Mouse (Mus musculus) MEL (cell line): Measurements from ENCODE around the gene Mysm1. TPM values are rescaled to one million over a fixed set of nuclear protein-coding genes. Genes with fewer than 3 reads are reported as not detected.

ENCODE experiments used
- DNase-seq: peaks from one replicate; pipeline ENCODE4 v3.0.0; 2011; ENCODE audit warnings: low read depth, low spot score
- H3K27ac ChIP-seq: 2 replicates; pipeline ENCODE4 v1.5.1; 2012; ENCODE audit warnings: low read depth, mild to moderate bottlenecking, control low read depth, low read length, moderate library complexity; ENCODE audit not compliant: control insufficient read depth
- H3K27me3 ChIP-seq, 2 experiments: fragments of 150-350 bp in 1 of 2; sonication (generic) in 1 of 2; 2 replicates each; pipeline ENCODE4 v1.6.1; 2012; ENCODE audit warnings: low read length in 2 of 2, mild to moderate bottlenecking in 2 of 2, improper control_type of control experiment in 1 of 2, moderate library complexity in 1 of 2; ENCODE audit not compliant: insufficient read depth in 2 of 2, control insufficient read depth in 1 of 2
- H3K36me3 ChIP-seq, 2 experiments: 2 replicates each; pipeline ENCODE4 v1.6.1; 2012 to 2014; ENCODE audit warnings: low read length in 2 of 2, improper control_type of control experiment in 1 of 2, inconsistent platforms in 1 of 2, mild to moderate bottlenecking in 1 of 2; ENCODE audit not compliant: insufficient read depth in 2 of 2, control insufficient read depth in 1 of 2
- H3K4me1 ChIP-seq, 2 experiments: fragments of 150-350 bp in 1 of 2; sonication (generic) in 1 of 2; 2 replicates each; pipeline ENCODE4 v1.6.1; 2012; ENCODE audit warnings: low read length in 2 of 2, improper control_type of control experiment in 1 of 2, mild to moderate bottlenecking in 1 of 2; ENCODE audit not compliant: insufficient read depth in 2 of 2, control insufficient read depth in 1 of 2
- H3K4me3 ChIP-seq, 2 experiments: fragments of 150-350 bp in 1 of 2; sonication (generic) in 1 of 2; 2 replicates each; pipeline ENCODE4 v1.5.1; 2012; ENCODE audit warnings: low read depth in 2 of 2, low read length in 2 of 2, mild to moderate bottlenecking in 2 of 2, moderate library complexity in 2 of 2, control low read depth in 1 of 2, improper control_type of control experiment in 1 of 2; ENCODE audit not compliant: control insufficient read depth in 1 of 2, insufficient read depth in 1 of 2
- H3K79me2 ChIP-seq: 2 replicates; pipeline ENCODE4 v1.6.1; 2012; ENCODE audit warnings: mild to moderate bottlenecking, low read length, moderate library complexity; ENCODE audit not compliant: control insufficient read depth, poor library complexity, insufficient read depth
- H3K9ac ChIP-seq: 2 replicates; pipeline ENCODE4 v1.6.1; 2012; ENCODE audit warnings: low read depth, mild to moderate bottlenecking, control low read depth, low read length, moderate library complexity; ENCODE audit not compliant: control insufficient read depth, poor library complexity, severe bottlenecking
- H3K9me3 ChIP-seq: fragments of 150-350 bp; sonication (generic); replicated peaks from 2 replicates; pipeline ENCODE4 v1.6.1; 2012; ENCODE audit warnings: mild to moderate bottlenecking, low read length, improper control_type of control experiment, moderate library complexity; ENCODE audit not compliant: insufficient read depth
- CHD1 ChIP-seq: IDR thresholded peaks from 2 replicates; pipeline ENCODE4 v1.6.1; 2012; ENCODE audit warnings: low read depth, mild to moderate bottlenecking, inconsistent platforms, low read length, improper control_type of control experiment
- ELF1 ChIP-seq: IDR thresholded peaks from 2 replicates; pipeline ENCODE4 v1.6.1; 2014; ENCODE audit warnings: low read depth, mild to moderate bottlenecking, inconsistent platforms, low read length, improper control_type of control experiment, moderate library complexity
- EP300 ChIP-seq, 2 experiments: IDR thresholded peaks; 2 replicates each; pipeline ENCODE4 v1.6.1; 2011; ENCODE audit warnings: improper control_type of control experiment in 2 of 2, low read length in 2 of 2, low read depth in 1 of 2, mild to moderate bottlenecking in 1 of 2
- ETS1 ChIP-seq: IDR thresholded peaks from 2 replicates; pipeline ENCODE4 v1.6.1; 2012; ENCODE audit warnings: low read depth, mild to moderate bottlenecking, inconsistent platforms, low read length, improper control_type of control experiment, moderate library complexity
- GABPA ChIP-seq: IDR thresholded peaks from 2 replicates; pipeline ENCODE4 v1.6.1; 2012; ENCODE audit warnings: low read depth, mild to moderate bottlenecking, inconsistent platforms, low read length, improper control_type of control experiment, moderate library complexity
- MAX ChIP-seq: IDR thresholded peaks from 2 replicates; pipeline ENCODE4 v1.6.1; 2011; ENCODE audit warnings: low read length, improper control_type of control experiment
- MAZ ChIP-seq: IDR thresholded peaks from 2 replicates; pipeline ENCODE4 v1.6.1; 2012; ENCODE audit warnings: low read depth, mild to moderate bottlenecking, inconsistent platforms, low read length, improper control_type of control experiment
- MYB ChIP-seq: IDR thresholded peaks from 2 replicates; pipeline ENCODE4 v1.6.1; 2011; ENCODE audit warnings: mild to moderate bottlenecking, low read depth, low read length, improper control_type of control experiment
- NELFE ChIP-seq: IDR thresholded peaks from 2 replicates; pipeline ENCODE4 v1.6.1; 2011; ENCODE audit warnings: low read depth, low read length, improper control_type of control experiment
- NRF1 ChIP-seq: IDR thresholded peaks from 2 replicates; pipeline ENCODE4 v1.6.1; 2014; ENCODE audit warnings: low read depth, mild to moderate bottlenecking, inconsistent platforms, low read length, improper control_type of control experiment, moderate library complexity; ENCODE audit not compliant: poor library complexity, insufficient read depth, severe bottlenecking
- POLR2AphosphoS5 ChIP-seq: IDR thresholded peaks from 2 replicates; pipeline ENCODE4 v1.6.1; 2012; ENCODE audit warnings: low read depth, borderline replicate concordance, mild to moderate bottlenecking, inconsistent platforms, low read length, moderate library complexity, mixed read lengths
- RCOR1 ChIP-seq: IDR thresholded peaks from 2 replicates; pipeline ENCODE4 v1.6.1; 2012; ENCODE audit warnings: low read depth, mild to moderate bottlenecking, inconsistent platforms, low read length, improper control_type of control experiment
- SMC3 ChIP-seq: IDR thresholded peaks from 2 replicates; pipeline ENCODE4 v1.6.1; 2011; ENCODE audit warnings: low read depth, low read length, improper control_type of control experiment
- USF2 ChIP-seq, 2 experiments: IDR thresholded peaks; 2 replicates each; pipeline ENCODE4 v1.6.1; 2011 to 2012; ENCODE audit warnings: improper control_type of control experiment in 2 of 2, low read length in 2 of 2, borderline replicate concordance in 1 of 2, inconsistent platforms in 1 of 2, low read depth in 1 of 2, mild to moderate bottlenecking in 1 of 2; ENCODE audit not compliant: insufficient read depth in 1 of 2
- ZNF384 ChIP-seq: IDR thresholded peaks from 2 replicates; pipeline ENCODE4 v1.6.1; 2012; ENCODE audit warnings: low read depth, mild to moderate bottlenecking, inconsistent platforms, low read length, improper control_type of control experiment
- polyA plus RNA-seq, 2 experiments: library from polyadenylated mRNA; stranded (reverse) in 1 of 2; unstranded in 1 of 2; fragments of >175 nt in 1 of 2; fragments of >200 nt in 1 of 2; gene quantifications; 2 replicates each; pipeline versions ENCODE4 v1.2.1 to v1.2.4; 2012; ENCODE audit warnings: low replicate concordance in 2 of 2, low read depth in 1 of 2; ENCODE audit not compliant: insufficient read length in 2 of 2, insufficient read depth in 1 of 2, missing spikeins in 1 of 2
- total RNA-seq: library from RNA; depleted of rRNA; stranded (reverse); fragments of 300-350 nt; gene quantifications from 2 replicates; pipeline ENCODE4 v1.2.3, GENCODE M21; 2012

The Mysm1 gene
- total and polyA plus RNA-seq, 3 experiments = 10.8 to 14.8 TPM; not detected in 1

DNA sequence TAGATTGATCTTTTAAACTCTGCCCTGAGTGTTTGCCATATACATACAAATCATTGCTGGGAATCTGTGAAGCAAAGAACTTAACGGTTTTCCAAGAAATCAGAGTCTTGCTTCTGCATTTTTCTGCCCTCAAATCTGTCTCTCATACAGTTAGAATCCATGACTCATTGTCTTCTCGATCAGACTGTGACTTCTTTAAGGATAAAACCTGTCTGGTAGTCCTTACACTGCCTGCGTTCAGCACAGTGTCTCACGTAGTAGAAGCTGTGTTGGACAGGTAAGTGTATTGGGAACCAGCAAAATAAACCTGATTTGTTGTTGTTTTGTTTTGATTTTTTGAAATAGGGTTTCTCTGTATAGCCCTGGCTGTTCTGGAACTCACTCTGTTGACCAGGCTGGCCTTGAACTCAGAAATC lies 608 bp upstream of the Mysm1 start:
- no peak for DNase-seq
- peaks cover 0 to 10% of the 10 kb centered on the region in 2 experiments; a peak in 2 of 4 replicates for H3K36me3 ChIP-seq
- no peaks in the 10 kb centered on the region for H3K27me3 ChIP-seq
- H3K79me2 ChIP-seq = peaks cover 15% of the 10 kb centered on the region
- H3K4me1 ChIP-seq = peaks cover 0 to 6% of the 10 kb centered on the region in 2 experiments; a peak in 2 of 4 replicates
- peak overlapping the region; percentile 72 to 86 for H3K4me3 ChIP-seq
- H3K27ac ChIP-seq = peak overlapping the region; percentile 67; the same call in 1 of the 2 replicates
- TF ChIP-seq ZNF384 = no peak
- no peak for TF ChIP-seq NELFE
- no peak for TF ChIP-seq SMC3
- TF ChIP-seq MYB = no peak
- TF ChIP-seq RCOR1 = peak; percentile 93
- TF ChIP-seq, all 39 proteins: peak for 1
- H3K9ac ChIP-seq = peak overlapping the region; percentile 78
- H3K9me3 ChIP-seq = no peaks in the 10 kb centered on the region

DNA sequence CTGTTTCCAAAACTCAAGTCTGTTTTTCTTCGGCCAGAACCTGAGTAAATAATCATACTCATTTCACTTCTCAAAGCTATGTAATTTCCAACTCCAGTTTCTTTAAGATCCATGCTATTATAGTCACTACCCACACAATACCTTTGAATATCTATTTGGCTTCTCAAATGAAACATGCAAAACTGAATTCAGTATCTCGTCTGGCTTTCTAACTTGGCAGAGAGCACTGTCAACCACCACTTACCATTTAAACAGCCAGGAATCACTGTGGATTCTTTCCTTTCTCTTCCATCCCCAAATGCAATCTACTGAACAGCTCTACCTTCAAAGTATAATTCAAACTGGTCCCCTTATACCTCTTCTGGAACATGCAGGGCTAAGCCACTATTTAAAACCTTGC lies 5.6 kb downstream of the Mysm1 start:
- Histone ChIP-seq H3K36me3 (peaks cover 5 to 8% of the 10 kb centered on the region in 2 experiments), H3K9ac (no peak overlapping the region), H3K27me3 (no peaks in the 10 kb centered on the region), H3K4me1 (peaks cover 0 to 6% of the 10 kb centered on the region in 2 experiments; a peak in 2 of 4 replicates), H3K9me3 (no peaks in the 10 kb centered on the region), H3K79me2 (peaks cover 10% of the 10 kb centered on the region), H3K4me3 (no peak overlapping the region)
- no peak for TF ChIP-seq NRF1
- no peak for TF ChIP-seq POLR2AphosphoS5
- no peak for TF ChIP-seq USF2 (IDR thresholded peaks at IDR 0.05; ENCODE audit: borderline replicate concordance in 1 of 2, insufficient read depth in 1 of 2, low read depth in 1 of 2, low read length in 2 of 2)
- TF ChIP-seq EP300 (IDR thresholded peaks at IDR 0.05; ENCODE audit: low read depth in 1 of 2, low read length in 2 of 2) = no peak
- TF ChIP-seq GABPA = no peak
- TF ChIP-seq ELF1 = no peak
- TF ChIP-seq ETS1 = no peak
- no peak for TF ChIP-seq MAX
- no peak for TF ChIP-seq MAZ
- no peak for TF ChIP-seq CHD1
- TF ChIP-seq, all 39 proteins: peak for 0
- DNase-seq = no peak
- no peak overlapping the region for H3K27ac ChIP-seq
